Mouse (Mus musculus) cerebellum, adult (tissue): ENCODE measurements around the gene Wdr27.

Experiments
- ATAC-seq: cut with Nextera tagmentation; 2 replicates; pipeline ENCODE4 v1.9.2; 2017; ENCODE audit warnings: mild to moderate bottlenecking, moderate library complexity, mixed read lengths; ENCODE audit not compliant: insufficient number of reproducible peaks, low FRiP score, low TSS enrichment

Gene Wdr27

GRCm38 (mm10) chr17:14847709-14848108 is 95.2 kb downstream of the Wdr27 start:
- no peak for ATAC-seq

- no peak for ATAC-seq
These were observed 96.1 kb downstream of the Wdr27 start for GRCm38 (mm10) chr17:14846880-14847279.

GRCm38 (mm10) chr17:14826715-14827295 is 116.2 kb downstream of the Wdr27 start:
- ATAC-seq, result no peak

GRCm38 (mm10) chr17:14824938-14825337 is 118.0 kb downstream of the Wdr27 start:
- ATAC-seq, result no peak

GRCm38 (mm10) chr17:14817975-14818374 is 125.0 kb downstream of the Wdr27 start:
- ATAC-seq, result no peak

GRCm38 (mm10) chr17:14816107-14816506 is 126.9 kb downstream of the Wdr27 start:
- no peak for ATAC-seq

- no peak for ATAC-seq
These were observed 127.7 kb downstream of the Wdr27 start for GRCm38 (mm10) chr17:14815304-14815703.

- ATAC-seq, result no peak
These were observed 130.3 kb downstream of the Wdr27 start for GRCm38 (mm10) chr17:14812631-14813030.

GRCm38 (mm10) chr17:14812033-14812432 is 130.9 kb downstream of the Wdr27 start:
- no peak for ATAC-seq

GRCm38 (mm10) chr17:14806808-14807207 is 136.2 kb downstream of the Wdr27 start:
- no peak for ATAC-seq

GRCm38 (mm10) chr17:14799243-14799642 is 143.7 kb downstream of the Wdr27 start:
- ATAC-seq, result no peak

- no peak for ATAC-seq
These were observed 147.9 kb downstream of the Wdr27 start for GRCm38 (mm10) chr17:14795074-14795473.

GRCm38 (mm10) chr17:14779356-14779755 is 163.6 kb downstream of the Wdr27 start:
- no peak for ATAC-seq

- ATAC-seq, result no peak
These were observed 171.6 kb downstream of the Wdr27 start for GRCm38 (mm10) chr17:14771339-14771738.

GRCm38 (mm10) chr17:14770377-14770776 is 172.6 kb downstream of the Wdr27 start:
- ATAC-seq, result no peak
